Mouse (Mus musculus) granulocyte monocyte progenitor cell, adult 5-6 weeks (primary cell): ENCODE measurements at regions not wholly inside any gene's neighbourhood (a gene's known extent, or its start where the extent isn't known, plus 50 kb on each side); places are given as distances from the start of the nearest gene placed in this dataset.

Source experiments
- ATAC-seq: replicated peaks from 2 replicates; pipeline ENCODE4 v1.8.0; 2016; ENCODE audit warnings: mild to moderate bottlenecking, moderate TSS enrichment, inconsistent platforms; ENCODE audit not compliant: poor library complexity, severe bottlenecking

DNA sequence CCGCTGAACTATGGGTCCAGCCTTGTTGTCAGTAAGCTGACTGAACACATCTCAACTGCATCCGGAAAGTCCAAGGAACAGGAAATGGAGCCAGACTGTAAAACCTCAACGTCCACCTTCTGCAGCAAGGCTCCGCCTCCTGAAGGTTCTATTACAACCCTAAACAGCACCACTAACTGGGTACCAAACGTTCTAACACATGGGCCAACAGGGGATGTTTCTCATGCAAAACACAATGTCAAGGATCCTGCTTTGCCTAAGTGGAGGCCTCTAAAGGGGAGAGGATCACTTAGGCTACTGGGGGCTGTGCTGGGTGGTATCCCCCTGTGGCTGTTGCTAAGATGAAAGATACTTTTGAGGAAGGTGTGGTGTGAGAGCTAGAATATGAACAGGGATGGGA lies 51.0 kb upstream of the Stt3b start:
- ATAC-seq: no peak

DNA sequence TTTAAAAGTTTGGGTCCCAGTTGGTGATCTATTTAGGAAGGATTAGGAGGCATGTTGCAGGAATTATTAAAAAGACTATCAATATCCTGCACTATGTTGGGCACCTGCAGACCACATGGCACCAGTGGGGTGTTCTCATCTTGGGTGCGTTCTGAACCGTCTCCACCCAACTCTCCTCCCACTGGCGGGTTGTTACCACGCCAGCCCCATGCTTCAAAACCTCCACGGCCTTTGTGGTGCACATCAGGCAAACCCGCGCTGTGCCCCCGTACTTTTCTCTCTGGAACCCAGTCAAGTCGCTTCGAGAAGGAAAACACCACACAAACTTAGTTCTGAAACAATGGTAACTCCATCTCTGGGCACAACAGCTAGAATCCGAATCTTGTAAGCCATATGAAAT lies 51.7 kb upstream of the Stt3b start:
- ATAC-seq: no peak

DNA sequence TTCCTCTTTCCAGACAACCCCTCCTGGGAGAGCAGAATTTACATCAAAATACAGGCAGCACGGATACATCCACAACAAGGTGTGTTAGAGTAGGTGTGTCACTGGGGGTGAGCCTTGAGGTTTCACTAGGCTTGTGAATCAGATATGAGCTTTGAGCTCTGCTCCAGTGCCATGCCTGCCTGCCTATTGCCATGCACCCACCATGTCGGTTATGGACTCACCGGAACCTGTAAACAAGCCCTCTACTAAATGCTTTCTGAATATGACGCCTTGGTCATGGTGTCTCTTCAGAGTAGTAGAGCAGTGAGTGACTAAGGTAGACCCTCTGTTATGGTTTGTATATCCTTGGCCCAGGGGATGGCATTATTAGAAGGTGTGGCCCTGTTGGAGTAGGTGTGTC lies 52.3 kb upstream of the Stt3b start:
- ATAC-seq: no peak

DNA sequence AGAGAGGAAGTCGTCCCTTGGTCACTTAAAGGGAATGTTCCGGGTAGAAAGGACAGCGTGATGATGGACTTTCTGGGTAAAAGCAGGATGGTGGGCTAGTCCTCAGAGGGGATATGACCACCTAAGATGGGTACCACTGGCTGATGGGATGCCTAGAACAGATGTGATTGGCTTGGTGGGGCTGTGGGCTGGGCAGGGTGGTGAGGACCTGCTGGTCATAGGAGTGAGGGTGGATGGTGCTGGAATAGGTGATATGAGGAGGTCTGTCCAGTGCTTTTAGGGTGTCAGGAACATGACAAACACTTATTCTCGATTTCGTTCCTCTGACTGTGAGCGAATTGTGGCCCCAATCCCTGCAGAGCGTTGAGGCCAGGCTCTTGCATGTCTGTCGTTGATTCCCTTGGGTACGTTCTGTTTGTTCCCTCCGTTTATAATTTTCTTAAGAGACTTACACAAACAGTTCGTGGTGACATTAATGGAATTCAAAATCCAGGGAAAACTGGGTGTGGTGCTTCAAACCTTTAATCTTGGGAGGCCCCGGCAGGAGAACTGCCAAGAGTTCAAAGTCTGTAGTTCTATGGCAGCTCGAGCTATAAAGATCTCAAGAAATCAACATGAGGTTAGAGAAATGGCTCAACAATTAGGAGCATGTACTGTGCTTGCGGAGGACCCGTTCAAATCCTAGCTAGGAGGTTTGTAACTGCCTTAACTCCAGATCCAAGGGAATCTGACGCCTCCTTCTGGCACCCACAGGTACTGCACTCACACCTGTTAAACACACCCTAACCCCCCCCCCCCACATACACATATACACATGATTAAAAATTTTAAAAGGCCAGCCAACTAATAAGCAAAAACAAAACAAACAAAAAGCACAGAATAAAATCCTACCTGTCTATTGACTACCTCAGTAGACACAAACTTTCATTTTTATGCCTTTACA lies 55.0 kb upstream of the Stt3b start:
- ATAC-seq: no peak

DNA sequence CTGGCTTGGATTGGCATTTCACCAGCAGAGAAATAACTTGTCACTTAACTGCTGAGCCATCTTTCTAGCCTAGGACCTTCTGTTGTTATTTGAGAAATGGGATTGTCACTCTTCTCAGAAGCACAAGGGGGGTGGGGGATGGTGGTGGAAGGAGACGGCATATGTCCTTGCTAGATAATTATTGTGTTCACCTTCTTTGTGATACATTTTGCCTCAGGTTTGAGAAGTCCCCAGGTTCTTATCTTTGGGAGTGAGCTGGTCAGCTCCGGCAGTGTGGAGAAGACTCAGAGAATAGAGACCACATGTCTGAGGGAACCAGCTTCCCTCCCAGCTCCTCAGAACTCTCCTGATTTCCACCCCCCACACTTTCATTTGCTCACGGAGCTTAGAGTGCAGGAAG lies 57.6 kb upstream of the Stt3b start:
- no peak for ATAC-seq

DNA sequence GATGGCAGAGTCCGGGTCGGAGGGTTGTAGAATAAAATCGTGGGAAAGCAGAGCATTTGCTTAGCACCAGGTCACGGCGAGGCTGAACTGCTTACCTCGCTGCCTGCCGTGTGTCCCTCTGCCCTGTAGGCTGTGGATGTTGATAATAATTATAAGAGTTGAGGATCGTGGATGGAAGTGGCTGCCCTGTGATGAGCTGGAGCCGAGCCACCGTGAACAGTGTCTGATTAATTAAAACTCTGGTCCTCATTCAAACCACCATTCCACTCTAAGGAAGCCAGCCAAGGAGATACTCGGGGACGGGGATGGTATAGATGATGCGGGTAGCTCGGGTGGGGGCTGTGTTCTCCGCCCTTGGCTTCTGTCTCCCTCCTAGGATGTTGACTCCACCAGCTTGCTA lies 70.1 kb upstream of the Stt3b start:
- no peak for ATAC-seq

DNA sequence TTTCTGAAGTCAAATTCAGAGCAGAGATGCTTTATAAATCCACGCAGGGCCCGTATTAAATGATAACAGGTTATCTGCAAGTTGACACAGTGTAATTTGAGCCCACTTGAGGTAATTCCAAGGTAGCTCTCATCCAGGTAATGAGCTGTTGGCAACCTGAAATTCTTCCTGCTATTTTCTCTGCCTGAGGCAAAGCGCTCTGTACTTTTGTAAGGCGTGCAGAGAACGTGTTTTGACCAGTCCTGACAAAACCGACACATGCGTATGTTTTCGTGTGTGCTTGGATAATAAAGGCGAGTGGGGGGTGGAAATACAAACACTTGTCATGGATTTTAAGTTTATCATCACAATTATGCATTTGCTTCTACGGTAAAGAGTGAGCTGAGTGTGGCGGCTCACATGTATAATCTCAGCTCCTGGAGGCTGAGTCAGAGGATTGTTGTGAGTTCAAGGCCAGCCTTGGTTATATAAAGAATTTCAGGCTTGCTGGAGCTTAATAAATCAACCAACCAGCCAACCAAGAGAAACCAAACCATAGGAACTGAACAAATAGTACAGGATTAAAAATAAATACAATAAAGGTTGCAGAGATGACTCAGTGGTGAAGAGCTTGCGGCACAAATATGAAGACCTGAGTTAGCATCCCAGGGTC lies 72.7 kb upstream of the Stt3b start:
- ATAC-seq: no peak

DNA sequence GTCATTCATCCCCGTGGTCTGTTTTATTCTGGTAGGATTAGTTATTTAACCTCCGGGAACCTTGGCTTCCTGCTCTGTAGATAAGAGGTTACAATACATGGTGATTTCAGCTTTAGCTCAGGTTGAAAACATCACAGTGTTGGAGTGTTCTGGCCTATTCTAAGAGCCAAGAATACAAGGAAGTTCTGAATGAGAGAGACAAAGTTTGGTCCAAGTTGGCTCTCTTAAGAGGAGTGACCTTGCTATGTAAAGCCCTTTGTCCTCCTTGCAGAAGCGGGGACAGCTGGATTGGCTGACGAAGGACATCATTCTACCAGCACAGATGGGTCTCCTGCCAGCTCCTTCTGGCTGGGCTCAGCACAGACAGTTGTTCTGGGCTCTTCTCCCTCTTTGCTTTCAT lies 73.7 kb upstream of the Stt3b start:
- ATAC-seq: no peak

DNA sequence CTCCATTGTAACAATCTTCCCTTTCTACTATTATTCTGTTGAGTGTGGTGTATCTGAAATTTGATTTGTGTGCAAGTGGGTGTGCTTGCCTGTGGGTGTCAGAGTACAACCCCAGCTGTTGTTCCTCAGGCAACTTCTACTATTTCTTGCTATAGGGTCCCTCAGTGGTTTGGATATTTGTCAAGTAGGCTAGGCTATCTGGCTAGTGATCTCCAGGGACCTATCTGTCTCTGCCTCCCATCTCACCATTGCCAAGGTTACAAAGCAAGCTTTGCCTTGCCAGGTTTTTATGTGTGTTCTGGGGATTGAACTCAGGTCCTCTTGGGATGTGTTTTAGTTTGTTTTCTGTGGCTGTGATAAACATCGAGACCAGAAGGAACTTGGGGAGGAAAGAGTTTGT lies 74.1 kb upstream of the Stt3b start:
- ATAC-seq: no peak

DNA sequence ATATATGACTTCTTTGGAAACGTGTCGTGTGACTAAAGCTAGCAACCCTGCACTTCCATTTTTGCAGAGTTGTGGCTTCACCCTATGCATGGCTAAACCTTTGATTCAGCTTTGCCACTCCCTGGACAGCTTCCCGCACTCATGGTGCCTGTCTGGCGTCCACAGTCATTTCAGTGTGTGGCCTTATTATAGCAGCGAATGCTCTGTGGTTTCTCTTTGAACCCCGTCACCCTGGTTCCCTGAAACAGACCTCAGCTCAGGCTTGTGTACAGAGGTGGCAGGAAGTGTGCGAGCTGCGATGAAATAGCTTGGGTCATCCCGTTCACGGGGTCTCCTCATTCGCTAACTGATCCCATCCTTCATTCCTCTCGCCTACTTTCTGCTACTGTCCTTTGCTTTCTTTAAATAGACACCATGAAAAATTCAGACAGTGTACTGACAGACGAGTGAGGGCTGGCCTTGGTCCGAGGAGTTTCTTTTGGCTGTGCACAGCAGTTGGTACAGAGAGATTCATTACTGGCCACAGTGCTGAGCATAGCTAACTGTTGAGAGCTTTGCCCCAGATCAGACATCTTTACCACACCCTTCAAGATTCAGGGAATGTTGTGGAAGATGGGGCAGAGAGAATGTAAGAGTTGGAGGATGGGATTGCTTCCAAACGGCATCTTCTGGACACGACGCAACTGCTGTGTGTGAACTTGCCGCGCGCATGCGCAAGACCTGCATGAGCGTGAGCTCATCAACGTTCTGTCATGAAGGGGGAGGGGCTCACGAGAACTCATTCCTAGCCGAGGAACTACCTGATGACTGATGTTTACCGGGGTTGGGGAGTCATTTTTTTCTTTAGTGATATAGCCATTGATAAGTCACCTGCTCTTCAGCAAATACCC lies 77.5 kb upstream of the Stt3b start:
- ATAC-seq: peak; percentile 70

DNA sequence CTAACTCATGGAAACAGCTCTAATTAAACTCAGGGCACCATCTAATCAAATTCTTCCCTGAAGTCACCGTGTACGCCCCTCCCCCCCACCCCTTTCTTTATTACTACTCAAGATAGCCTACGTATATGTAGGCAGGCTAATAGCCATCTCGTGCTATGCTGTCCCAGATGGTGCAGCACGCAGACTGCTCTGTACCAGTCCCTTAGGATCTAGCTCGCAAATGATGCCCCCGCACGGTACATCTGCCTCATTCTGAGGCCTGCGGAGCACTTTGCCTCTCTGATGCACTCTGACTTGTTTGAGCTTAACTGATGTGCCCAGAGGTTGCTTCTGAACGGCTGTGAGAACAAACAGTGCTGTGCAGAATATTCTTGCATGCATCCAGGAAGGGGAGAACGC lies 78.1 kb upstream of the Stt3b start:
- no peak for ATAC-seq

DNA sequence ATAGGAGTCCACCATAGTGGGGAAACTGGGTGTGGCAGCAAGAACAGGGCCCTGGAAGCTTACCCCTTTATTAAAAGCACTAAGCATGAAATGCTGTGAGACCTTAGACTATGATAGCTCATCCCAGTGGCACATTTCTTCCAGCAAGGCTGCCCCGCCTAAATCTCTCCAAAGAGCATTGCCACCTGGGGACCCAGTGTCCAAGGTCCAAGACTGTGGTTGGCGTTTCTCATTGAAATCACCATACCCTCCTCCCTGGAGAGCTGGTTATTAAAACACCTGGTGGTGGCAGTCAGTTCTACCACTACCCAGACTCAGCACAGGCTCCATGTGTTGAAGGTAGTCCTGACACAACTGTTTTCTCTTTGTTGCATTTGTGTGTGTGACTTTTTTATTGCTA lies 78.9 kb upstream of the Stt3b start:
- ATAC-seq: no peak

DNA sequence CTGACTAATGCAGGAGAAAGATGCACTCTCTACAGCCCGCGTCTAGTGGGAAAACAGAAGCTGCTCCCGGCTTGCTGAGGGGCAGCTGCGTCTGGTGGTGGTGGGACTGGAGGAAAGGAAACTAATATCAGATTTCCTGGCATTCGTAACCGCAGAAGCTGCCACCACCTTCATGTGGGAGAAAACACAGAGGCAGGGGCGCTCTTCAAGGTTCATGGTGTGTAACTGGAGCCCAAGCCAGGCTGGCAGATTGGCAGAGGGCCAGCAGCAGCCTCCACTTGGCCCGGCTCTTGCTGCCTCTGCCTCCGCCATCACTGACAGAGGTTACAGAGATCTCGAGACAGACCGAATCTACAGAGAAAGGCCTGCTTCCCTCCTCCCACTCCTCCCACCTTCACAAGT lies 80.7 kb upstream of the Stt3b start:
- peak; percentile 42 for ATAC-seq

DNA sequence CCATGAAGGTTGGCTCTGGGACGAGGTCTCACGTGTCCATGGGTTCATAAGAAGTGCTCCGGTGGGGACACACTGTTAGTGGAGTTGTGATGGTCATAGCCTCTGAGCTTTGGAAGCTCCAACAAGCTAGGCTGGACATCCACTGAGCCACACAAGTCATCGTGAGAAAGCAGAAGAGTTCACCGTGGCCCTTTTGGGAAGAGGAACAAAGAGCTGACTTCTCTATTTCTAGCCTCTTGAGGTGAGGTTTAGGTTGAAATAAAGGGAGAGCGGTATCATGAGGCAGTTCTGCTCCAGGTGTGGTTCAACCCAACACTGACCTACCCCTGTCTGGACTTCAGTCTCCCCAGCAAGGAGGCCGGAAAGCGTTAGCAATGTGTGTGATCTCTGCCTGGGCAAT lies 85.3 kb upstream of the Stt3b start:
- ATAC-seq: peak; percentile 57

DNA sequence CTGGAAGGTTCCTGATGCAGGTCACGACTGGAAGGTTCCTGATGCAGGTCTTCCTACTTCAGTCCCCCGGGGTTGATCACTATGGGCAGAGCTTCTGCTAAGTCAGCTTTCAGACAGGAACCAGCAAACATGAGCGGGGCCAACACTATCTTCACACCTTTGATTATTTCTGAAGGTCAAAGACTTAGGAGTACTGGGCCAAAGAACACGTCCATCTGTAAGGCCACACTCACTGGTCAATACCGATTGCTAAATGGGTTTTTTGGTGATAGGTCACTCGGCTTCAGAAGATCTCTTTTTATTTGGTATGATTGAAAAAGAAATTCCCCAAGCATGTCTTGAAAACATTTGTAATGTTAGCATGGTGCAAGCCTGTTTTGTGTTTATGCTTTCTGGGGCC lies 90.2 kb upstream of the Stt3b start:
- no peak for ATAC-seq

DNA sequence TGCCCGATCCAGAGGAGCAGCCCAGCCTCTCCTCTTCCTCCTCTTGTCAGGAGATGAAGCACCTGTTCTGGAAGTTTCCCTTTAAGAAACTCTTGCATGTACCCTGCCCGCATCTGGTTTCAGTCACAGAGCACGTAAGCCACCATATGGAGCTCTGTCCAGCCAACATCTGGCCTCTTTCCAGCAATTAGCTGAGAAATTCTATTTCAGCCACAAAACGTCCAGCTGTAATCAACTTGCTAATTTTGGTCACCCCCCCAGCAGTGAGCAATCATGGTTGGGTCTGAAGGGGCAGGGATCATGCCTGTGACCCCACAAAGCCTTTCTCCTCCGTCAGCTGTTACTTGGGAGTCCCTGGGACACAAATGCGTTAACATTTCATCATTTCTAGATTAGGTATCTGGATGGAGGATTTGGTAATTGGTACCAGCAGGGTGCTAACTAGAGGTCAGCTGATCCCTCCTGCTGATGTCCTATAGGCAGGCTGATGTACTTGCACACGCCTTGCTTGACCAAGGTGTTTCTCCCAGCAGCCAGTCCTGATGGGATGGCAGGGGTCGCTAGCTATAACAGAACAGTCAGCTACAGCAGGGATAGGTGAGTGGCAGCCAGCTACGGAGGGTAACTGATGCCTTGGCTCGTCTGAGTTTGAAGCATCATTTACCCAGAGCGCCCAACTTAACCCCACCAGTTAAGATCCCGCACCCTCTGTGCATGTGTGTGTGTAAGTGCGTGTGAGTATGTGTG lies 91.4 kb upstream of the Stt3b start:
- no peak for ATAC-seq

DNA sequence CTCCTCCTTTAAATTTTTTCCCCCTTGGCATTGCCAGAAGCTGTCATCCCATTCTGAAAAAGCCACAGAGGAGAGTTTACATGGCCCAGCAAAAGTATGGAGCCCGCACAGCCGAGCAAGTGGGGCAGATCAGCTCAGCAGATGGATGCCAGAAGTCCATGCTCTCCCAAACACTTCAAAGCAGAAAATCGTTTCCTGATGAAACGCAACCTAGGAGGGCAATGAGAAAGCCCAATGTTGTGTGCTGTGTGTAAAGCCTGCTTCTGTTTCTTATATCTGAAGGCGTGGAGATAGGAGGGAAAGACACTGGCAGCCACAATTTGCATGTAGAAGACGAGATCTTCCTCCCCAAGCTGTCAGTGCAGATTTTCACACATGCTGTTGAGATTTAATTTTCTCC lies 92.4 kb upstream of the Stt3b start:
- ATAC-seq: no peak

DNA sequence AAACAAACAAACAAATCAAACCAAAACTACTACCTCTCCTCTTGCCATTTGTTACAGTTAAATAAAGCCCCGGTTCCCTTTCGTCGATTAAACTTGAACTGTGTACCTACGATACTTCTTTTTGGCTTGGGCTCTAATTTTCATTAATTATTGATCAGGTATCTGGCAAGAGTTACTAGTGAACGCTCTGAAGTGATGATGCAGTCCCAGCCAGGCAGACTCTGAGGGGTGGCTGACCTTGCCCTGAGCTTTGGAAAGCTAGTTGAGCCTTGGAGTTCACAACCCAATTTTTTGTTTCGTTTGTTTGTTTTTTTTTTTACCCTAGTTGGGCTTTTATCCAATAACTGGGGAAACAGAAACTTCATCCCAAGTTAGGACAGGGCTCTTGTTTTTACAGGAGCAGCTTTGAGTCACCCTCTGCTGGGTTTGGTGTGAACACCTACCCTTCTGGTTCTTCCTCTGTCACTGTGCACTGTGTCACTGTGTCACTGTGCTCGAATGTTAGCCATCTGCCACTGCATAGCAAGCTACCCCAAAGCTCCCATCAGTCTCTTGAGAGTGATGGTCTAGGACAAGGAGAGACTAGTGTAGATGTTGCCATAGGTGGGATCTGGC lies 93.2 kb upstream of the Stt3b start:
- no peak for ATAC-seq

DNA sequence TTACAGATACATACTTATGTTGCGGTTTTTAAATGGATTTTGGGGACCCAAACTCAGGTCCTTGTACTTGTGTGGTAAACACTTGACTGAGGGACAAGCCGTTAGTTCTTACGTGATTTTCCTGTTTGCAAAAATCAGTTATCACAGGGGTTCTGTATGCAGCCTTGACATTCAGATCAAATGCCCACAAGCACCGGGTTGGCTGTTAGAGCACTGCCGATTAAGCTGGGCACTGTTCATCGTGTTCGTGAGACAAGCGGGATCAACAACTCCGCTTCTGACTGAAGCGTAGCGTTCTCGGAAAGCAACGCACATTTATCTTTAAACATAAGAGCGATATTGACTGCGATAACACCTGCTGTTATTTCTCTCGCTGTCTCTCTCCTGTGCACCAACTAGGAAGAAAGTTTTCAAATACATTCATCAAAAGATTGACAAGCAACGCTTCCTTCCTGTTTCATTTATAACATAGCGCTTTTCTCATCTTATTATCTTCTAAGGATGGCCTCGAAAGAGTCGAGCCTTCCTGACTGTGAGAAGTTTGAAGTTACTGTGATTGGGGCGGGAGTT lies 97.8 kb upstream of the Stt3b start:
- no peak for ATAC-seq

DNA sequence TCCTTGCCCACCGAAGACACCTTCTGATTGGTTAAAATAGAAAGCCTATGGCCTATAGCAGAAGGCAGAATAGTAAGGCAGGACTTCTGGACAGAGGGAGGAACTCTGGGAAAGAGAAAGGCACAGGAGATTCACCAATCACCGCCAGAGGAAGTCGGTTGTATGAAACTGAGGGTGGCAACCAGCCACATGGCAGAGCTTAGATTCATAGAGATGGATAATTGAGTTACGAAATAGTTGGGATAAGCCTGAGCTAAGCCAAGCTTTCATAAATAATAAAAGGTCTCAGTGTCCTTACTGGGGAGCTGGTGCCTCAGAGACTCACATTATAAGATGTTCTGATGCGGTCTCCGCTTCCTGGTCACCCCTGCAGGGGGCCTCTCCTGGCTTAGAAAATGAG lies 98.7 kb upstream of the Stt3b start:
- ATAC-seq: peak; percentile 7; the same call in 1 of the 2 replicates
